Mouse (Mus musculus) embryonic facial prominence, embryonic 10.5 days (tissue): ENCODE results near the gene Dcp1b. TPM values are rescaled to one million over a fixed set of nuclear protein-coding genes. Genes with fewer than 3 reads are reported as not detected.

Source experiments
- DNase-seq: peaks from one replicate; pipeline ENCODE4 v3.0.0-alpha.2; 2017; ENCODE audit warnings: low spot score
- H3K27ac ChIP-seq: fragments of 300-500 bp; sonication (generic); replicated peaks from 2 replicates; pipeline ENCODE4 v1.5.1; 2016; ENCODE audit warnings: mild to moderate bottlenecking
- H3K27me3 ChIP-seq: fragments of 300-500 bp; sonication (generic); replicated peaks from 2 replicates; pipeline ENCODE4 v1.6.1; 2016; ENCODE audit warnings: low read depth, mild to moderate bottlenecking; ENCODE audit not compliant: poor library complexity, severe bottlenecking
- H3K36me3 ChIP-seq: fragments of 300-500 bp; sonication (generic); replicated peaks from 2 replicates; pipeline ENCODE4 v1.6.1; 2016; ENCODE audit warnings: mild to moderate bottlenecking, moderate library complexity
- H3K4me1 ChIP-seq: fragments of 300-500 bp; sonication (generic); 2 replicates; pipeline ENCODE4 v1.6.1; 2016
- H3K4me3 ChIP-seq: fragments of 300-500 bp; sonication (generic); 2 replicates; pipeline ENCODE4 v1.5.1; 2016; ENCODE audit warnings: mild to moderate bottlenecking, moderate library complexity
- H3K9me3 ChIP-seq: fragments of 300-500 bp; sonication (generic); 2 replicates; pipeline ENCODE4 v1.6.1; 2016; ENCODE audit warnings: mild to moderate bottlenecking
- WGBS: fragments of 180-500 bp; shearing (Covaris S2); methylation state at CpG from one replicate; pipeline ENCODE4 v1.1.7; 2016; 5-methylcytosine and 5-hydroxymethylcytosine counted together
- polyA plus RNA-seq: library from polyadenylated mRNA; unstranded; fragments of >200 nt; fragmentation: Nextera tagmentation; extraction: Ambion mirVana; gene quantifications from 2 replicates; pipeline ENCODE4 v1.2.1, GENCODE M21; 2016

Dcp1b gene
- 8.4 and 8.7 TPM in 2 replicates for polyA plus RNA-seq

GRCm38 (mm10) chr6:119175078-119175853 lies at the start of gene Dcp1b:
Gene Dcp1b, plus strand, starts transcription at chr6:119175253.
- peak; percentile 96 for DNase-seq
- Histone ChIP-seq H3K4me1 (peaks cover 24% of the 10 kb centered on the region), H3K27ac (peak within 1 kb of the TSS; percentile 97), H3K9me3 (no peaks in the 10 kb centered on the region), H3K27me3 (no peaks in the 10 kb centered on the region), H3K4me3 (peak within 1 kb of the TSS; percentile 95), H3K36me3 (no peaks in the 10 kb centered on the region)
- WGBS, result under 1% methylated on average over 65 of the region's 65 CpGs

GRCm38 (mm10) chr6:119126991-119127390 lies 48.1 kb upstream of the Dcp1b start:
- Histone ChIP-seq H3K27me3 (no peaks in the 10 kb centered on the region), H3K4me1 (0 out of 2 replicates have a peak, but pooled peaks cover 3% of the 10 kb centered on the region), H3K27ac (no peak overlapping the region), H3K36me3 (no peaks in the 10 kb centered on the region), H3K9me3 (no peaks in the 10 kb centered on the region), H3K4me3 (no peak overlapping the region)
- no peak for DNase-seq
- WGBS, result 88% methylated on average over 3 of the region's 3 CpGs

- 0 out of 2 replicates have a peak, but pooled peaks cover 3% of the 10 kb centered on the region for H3K4me1 ChIP-seq
- H3K27ac ChIP-seq, result no peak overlapping the region
- 92% methylated on average over 1 of the region's 1 CpGs for WGBS
- H3K9me3 ChIP-seq, result no peaks in the 10 kb centered on the region
- no peak for DNase-seq
- H3K27me3 ChIP-seq, result no peaks in the 10 kb centered on the region
- H3K36me3 ChIP-seq, result no peaks in the 10 kb centered on the region
- no peak overlapping the region for H3K4me3 ChIP-seq
These were observed 47.0 kb upstream of the Dcp1b start for GRCm38 (mm10) chr6:119128076-119128475.

- DNase-seq, result no peak
- H3K27ac ChIP-seq, result no peak overlapping the region
- H3K27me3 ChIP-seq, result no peaks in the 10 kb centered on the region
- no peaks in the 10 kb centered on the region for H3K9me3 ChIP-seq
- WGBS, result 90% methylated on average over 8 of the region's 8 CpGs
- no peak overlapping the region for H3K4me3 ChIP-seq
- 0 out of 2 replicates have a peak, but pooled peaks cover 3% of the 10 kb centered on the region for H3K4me1 ChIP-seq
- no peaks in the 10 kb centered on the region for H3K36me3 ChIP-seq
These were observed 46.5 kb upstream of the Dcp1b start for GRCm38 (mm10) chr6:119128521-119128920.

GRCm38 (mm10) chr6:119129664-119130063 lies 45.4 kb upstream of the Dcp1b start:
- Histone ChIP-seq H3K27ac (no peak overlapping the region), H3K9me3 (no peaks in the 10 kb centered on the region), H3K27me3 (no peaks in the 10 kb centered on the region), H3K4me3 (no peak overlapping the region), H3K36me3 (no peaks in the 10 kb centered on the region), H3K4me1 (0 out of 2 replicates have a peak, but pooled peaks cover 3% of the 10 kb centered on the region)
- DNase-seq, result no peak
- WGBS, result 81% methylated on average over 5 of the region's 5 CpGs

- Histone ChIP-seq H3K27ac (no peak overlapping the region), H3K4me3 (no peak overlapping the region), H3K9me3 (no peaks in the 10 kb centered on the region), H3K27me3 (no peaks in the 10 kb centered on the region), H3K4me1 (0 out of 2 replicates have a peak, but pooled peaks cover 3% of the 10 kb centered on the region), H3K36me3 (no peaks in the 10 kb centered on the region)
- 87% methylated on average over 8 of the region's 8 CpGs for WGBS
- no peak for DNase-seq
These were observed 42.8 kb upstream of the Dcp1b start for GRCm38 (mm10) chr6:119132111-119132735.

- Histone ChIP-seq H3K4me3 (no peak overlapping the region), H3K9me3 (no peaks in the 10 kb centered on the region), H3K4me1 (0 out of 2 replicates have a peak, but pooled peaks cover 3% of the 10 kb centered on the region), H3K27me3 (no peaks in the 10 kb centered on the region), H3K36me3 (no peaks in the 10 kb centered on the region), H3K27ac (no peak overlapping the region)
- WGBS, result 89% methylated on average over 4 of the region's 4 CpGs
- DNase-seq, result no peak
These were observed 42.2 kb upstream of the Dcp1b start for GRCm38 (mm10) chr6:119132863-119133262.

- Histone ChIP-seq H3K27ac (no peak overlapping the region), H3K27me3 (no peaks in the 10 kb centered on the region), H3K36me3 (no peaks in the 10 kb centered on the region), H3K4me1 (no peaks in the 10 kb centered on the region), H3K4me3 (no peak overlapping the region), H3K9me3 (no peaks in the 10 kb centered on the region)
- 89% methylated on average over 10 of the region's 10 CpGs for WGBS
- no peak for DNase-seq
These were observed 37.3 kb upstream of the Dcp1b start for GRCm38 (mm10) chr6:119137768-119138167.

GRCm38 (mm10) chr6:119139561-119139960 lies 35.5 kb upstream of the Dcp1b start:
- Histone ChIP-seq H3K27me3 (no peaks in the 10 kb centered on the region), H3K9me3 (no peaks in the 10 kb centered on the region), H3K4me1 (no peaks in the 10 kb centered on the region), H3K4me3 (no peak overlapping the region), H3K36me3 (no peaks in the 10 kb centered on the region), H3K27ac (no peak overlapping the region)
- WGBS, result 79% methylated on average over 7 of the region's 7 CpGs
- no peak for DNase-seq

GRCm38 (mm10) chr6:119145109-119145508 lies 29.9 kb upstream of the Dcp1b start:
- no peak overlapping the region for H3K27ac ChIP-seq
- no peaks in the 10 kb centered on the region for H3K36me3 ChIP-seq
- no peaks in the 10 kb centered on the region for H3K27me3 ChIP-seq
- H3K9me3 ChIP-seq, result no peaks in the 10 kb centered on the region
- no peak for DNase-seq
- no peak overlapping the region for H3K4me3 ChIP-seq
- no peaks in the 10 kb centered on the region for H3K4me1 ChIP-seq
- WGBS, result 77% methylated on average over 4 of the region's 4 CpGs

- Histone ChIP-seq H3K27ac (no peak overlapping the region), H3K36me3 (no peaks in the 10 kb centered on the region), H3K27me3 (no peaks in the 10 kb centered on the region), H3K4me1 (no peaks in the 10 kb centered on the region), H3K9me3 (no peaks in the 10 kb centered on the region), H3K4me3 (no peak overlapping the region)
- DNase-seq, result no peak
These were observed 9.4 kb upstream of the Dcp1b start for GRCm38 (mm10) chr6:119165677-119166076.

- 57% methylated on average over 12 of the region's 12 CpGs for WGBS
- Histone ChIP-seq H3K9me3 (no peaks in the 10 kb centered on the region), H3K4me3 (peak overlapping the region; percentile 95), H3K4me1 (peaks cover 24% of the 10 kb centered on the region), H3K36me3 (no peaks in the 10 kb centered on the region), H3K27ac (peak overlapping the region; percentile 97), H3K27me3 (no peaks in the 10 kb centered on the region)
- DNase-seq, result no peak
These were observed 562 bp upstream of the Dcp1b start for GRCm38 (mm10) chr6:119174307-119175074.
